Mouse (Mus musculus) midbrain, embryonic 12.5 days (tissue): ENCODE data around the gene Ctnna3. TPM values are rescaled to one million over a fixed set of nuclear protein-coding genes. Genes with fewer than 3 reads are reported as not detected.
"Not testable (repeated sequence)": the region's sequence is repeated elsewhere in the genome, so short reads cannot be mapped to it uniquely, and the experiment has no call there.

ENCODE experiments used
- ATAC-seq: fragments of 200-750 bp; cut with Nextera tagmentation; 2 replicates; pipeline ENCODE4 v1.8.0; 2017; ENCODE audit warnings: low read depth, moderate TSS enrichment, moderate library complexity; ENCODE audit not compliant: low FRiP score
- H3K27ac ChIP-seq: fragments of 300-500 bp; sonication (generic); replicated peaks from 2 replicates; pipeline ENCODE4 v1.5.1; 2016; ENCODE audit warnings: mild to moderate bottlenecking
- H3K27me3 ChIP-seq: fragments of 300-500 bp; sonication (generic); 2 replicates; pipeline ENCODE4 v1.6.1; 2016; ENCODE audit warnings: mild to moderate bottlenecking
- H3K36me3 ChIP-seq: fragments of 300-500 bp; sonication (generic); 2 replicates; pipeline ENCODE4 v1.6.1; 2016
- H3K4me1 ChIP-seq: fragments of 300-500 bp; sonication (generic); 2 replicates; pipeline ENCODE4 v1.6.1; 2016
- H3K4me2 ChIP-seq: fragments of 300-500 bp; sonication (generic); replicated peaks from 2 replicates; pipeline ENCODE4 v1.6.1; 2016; ENCODE audit warnings: mild to moderate bottlenecking, moderate library complexity
- H3K4me3 ChIP-seq: fragments of 300-500 bp; sonication (generic); 2 replicates; pipeline ENCODE4 v1.5.1; 2016; ENCODE audit warnings: mild to moderate bottlenecking
- H3K9ac ChIP-seq: fragments of 300-500 bp; sonication (generic); replicated peaks from 2 replicates; pipeline ENCODE4 v1.6.1; 2016; ENCODE audit warnings: mild to moderate bottlenecking, moderate library complexity
- H3K9me3 ChIP-seq: fragments of 300-500 bp; sonication (generic); 2 replicates; pipeline ENCODE4 v1.6.1; 2016; ENCODE audit warnings: mild to moderate bottlenecking
- WGBS: fragments of 180-500 bp; shearing (Covaris S2); methylation state at CpG from one replicate; pipeline ENCODE4 v1.1.7; 2016; 5-methylcytosine and 5-hydroxymethylcytosine counted together
- polyA plus RNA-seq: library from polyadenylated mRNA; unstranded; fragments of >200 nt; fragmentation: Nextera tagmentation; extraction: Ambion mirVana; gene quantifications from 2 replicates; pipeline ENCODE4 v1.2.1, GENCODE M21; 2016

Gene Ctnna3
- 0.07 TPM in 1 of 2 replicates, not detected in the other for polyA plus RNA-seq

DNA sequence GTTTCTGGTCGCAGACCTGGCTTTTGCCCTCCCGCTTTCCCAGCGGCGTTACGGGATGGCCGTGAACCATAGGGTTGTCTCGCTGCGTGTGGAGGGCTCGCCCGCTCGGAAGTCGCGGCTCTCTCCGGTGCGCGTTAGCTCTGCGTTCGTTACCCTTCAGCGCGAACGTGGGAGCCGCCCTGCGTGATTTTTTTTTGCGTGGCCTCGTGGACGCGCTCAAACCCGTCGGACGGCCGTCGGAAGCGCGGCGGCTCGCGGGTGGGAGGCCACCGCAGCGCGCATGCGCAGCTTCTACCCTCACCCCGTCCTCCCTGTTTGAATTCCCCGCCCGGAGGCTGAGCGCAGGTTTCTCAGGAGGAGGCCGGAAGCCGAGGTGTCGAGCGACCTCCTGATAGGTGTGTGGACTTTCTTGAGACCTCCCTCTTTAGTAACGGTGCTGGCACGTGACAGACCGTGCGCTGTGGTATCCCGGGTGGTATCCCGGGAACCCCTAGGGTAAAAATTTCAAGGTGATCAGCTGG lies at the start of gene Ctnna3:
Gene Ctnna3 (plus strand): TSS at position 314 of the 521 bp plus-strand sequence.
- no peaks in the 10 kb centered on the region for H3K27me3 ChIP-seq
- H3K27ac ChIP-seq, result peak within 1 kb of the TSS; percentile 69
- peak within 1 kb of the TSS; percentile 69 for H3K4me2 ChIP-seq
- H3K4me3 ChIP-seq, result peak within 1 kb of the TSS; percentile 79
- under 1% methylated on average over 55 of the region's 55 CpGs for WGBS
- no peaks in the 10 kb centered on the region for H3K4me1 ChIP-seq
- peak within 1 kb of the TSS; percentile 57 for H3K9ac ChIP-seq
- ATAC-seq, result peak; percentile 96
- H3K36me3 ChIP-seq, result no peaks in the 10 kb centered on the region
- H3K9me3 ChIP-seq, result no peaks in the 10 kb centered on the region

GRCm38 (mm10) chr10:63381498-63382280 lies 48.2 kb upstream of the Ctnna3 start, which contains the start of gene Sirt1:
TSS of gene Sirt1 (minus strand) at chr10:63381704.
- Histone ChIP-seq H3K27me3 (peaks cover 24% of the 10 kb centered on the region), H3K27ac (no peak within 1 kb of the TSS), H3K4me1 (peaks cover 7% of the 10 kb centered on the region), H3K9me3 (no peaks in the 10 kb centered on the region), H3K36me3 (no peaks in the 10 kb centered on the region), H3K4me2 (peak within 1 kb of the TSS; percentile 91), H3K4me3 (peak within 1 kb of the TSS; percentile 56), H3K9ac (peak within 1 kb of the TSS; percentile 65)
- WGBS, result 7% methylated on average over 24 of the region's 24 CpGs
- ATAC-seq, result no peak

DNA sequence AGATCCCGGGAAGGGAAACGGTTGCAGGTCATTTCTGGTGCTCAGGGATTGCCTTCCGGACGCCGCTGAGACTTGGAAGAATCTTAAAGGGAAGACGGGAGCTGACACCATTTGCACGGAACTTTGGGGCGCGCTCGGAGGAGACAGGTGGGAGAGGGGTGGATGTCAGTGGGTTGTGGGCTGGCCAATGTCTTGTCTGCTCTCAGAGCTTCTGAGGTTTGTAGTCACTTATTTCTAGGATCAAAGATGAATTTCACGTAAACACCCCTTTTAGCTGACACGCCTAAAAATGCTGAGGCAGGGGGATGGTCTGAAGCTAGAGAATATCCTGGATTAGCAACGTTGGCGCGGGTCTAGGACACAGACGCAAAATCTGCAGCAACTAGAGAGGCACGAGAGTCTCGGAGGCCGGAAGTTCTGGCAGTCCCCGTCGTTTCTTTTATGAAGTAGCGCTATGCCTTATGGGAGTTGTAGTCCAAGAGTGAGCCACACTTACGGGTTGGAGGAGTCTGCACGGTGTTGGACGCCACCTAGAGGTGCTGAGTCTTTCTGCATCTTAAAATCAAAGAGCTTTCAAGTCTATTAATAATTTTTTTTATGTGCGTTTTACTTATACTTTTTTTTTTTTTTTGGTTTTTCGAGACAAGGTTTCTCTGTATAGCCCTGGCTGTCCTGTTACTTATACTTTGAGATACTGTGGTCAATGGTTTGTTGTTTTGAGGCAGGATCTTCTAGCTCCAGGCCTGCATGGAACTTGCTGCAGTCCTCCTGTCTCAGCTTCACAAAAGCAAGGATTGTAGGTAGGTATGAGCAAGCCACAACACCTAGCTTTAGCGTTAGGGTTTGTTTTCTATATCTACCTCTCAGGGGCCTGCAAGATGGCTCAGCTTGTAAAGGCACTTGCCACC lies 47.3 kb upstream of the Ctnna3 start, which contains the start of gene Dnajc12:
Gene Dnajc12 (plus strand): TSS at position 72 of the 908 bp plus-strand sequence.
- Histone ChIP-seq H3K4me3 (peak within 1 kb of the TSS; percentile 56), H3K27ac (no peak within 1 kb of the TSS)

GRCm38 (mm10) chr10:63385897-63386296 lies 44.0 kb upstream of the Ctnna3 start:
- peak overlapping the region; percentile 71 for H3K4me2 ChIP-seq
- H3K9ac ChIP-seq, H3K27ac ChIP-seq, ATAC-seq, H3K4me1 ChIP-seq, H3K9me3 ChIP-seq, H3K36me3 ChIP-seq: not testable (repeated sequence)
- peaks cover 12% of the 10 kb centered on the region for H3K27me3 ChIP-seq
- 28% methylated on average over 5 of the region's 5 CpGs for WGBS
- H3K4me3 ChIP-seq, result peak overlapping the region; percentile 59

More for the DNA sequence above, 47.3 kb upstream of the Ctnna3 start, which contains the start of gene Dnajc12:
- Histone ChIP-seq H3K36me3 (no peaks in the 10 kb centered on the region), H3K9me3 (no peaks in the 10 kb centered on the region), H3K4me1 (peaks cover 7% of the 10 kb centered on the region), H3K4me2 (peak within 1 kb of the TSS; percentile 91), H3K9ac (peak within 1 kb of the TSS; percentile 65), H3K27me3 (peaks cover 24% of the 10 kb centered on the region)
- ATAC-seq, result peak; percentile 93
- WGBS, result under 1% methylated on average over 28 of the region's 28 CpGs

DNA sequence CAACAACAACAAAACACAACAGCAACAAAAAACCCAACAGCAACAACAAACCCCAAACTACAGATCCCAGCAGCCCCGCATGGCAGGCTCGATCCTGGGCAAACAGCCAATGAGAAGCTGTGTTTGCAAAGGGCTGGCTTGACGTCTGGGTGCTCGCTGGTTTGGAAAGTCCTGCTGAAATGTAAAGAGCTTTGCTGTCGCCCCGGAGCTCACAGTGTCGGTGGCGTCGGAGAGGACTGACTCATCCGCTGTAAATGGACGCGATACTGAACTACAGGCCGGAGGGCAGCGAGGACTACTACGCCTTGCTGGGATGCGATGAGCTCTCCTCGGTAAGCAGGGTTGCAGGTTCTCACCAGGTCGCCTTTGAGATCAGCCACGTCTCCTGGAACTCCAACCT lies 43.5 kb upstream of the Ctnna3 start:
- peak overlapping the region; percentile 71 for H3K4me2 ChIP-seq
- H3K27ac ChIP-seq, result peak overlapping the region; percentile 31; the same call in 1 of the 2 replicates
- H3K4me3 ChIP-seq, result peak overlapping the region; percentile 59
- peaks cover 6% of the 10 kb centered on the region for H3K4me1 ChIP-seq
- H3K36me3 ChIP-seq, result no peaks in the 10 kb centered on the region
- H3K9ac ChIP-seq, result peak overlapping the region; percentile 41
- peak; percentile 75 for ATAC-seq
- H3K27me3 ChIP-seq, result peaks cover 6% of the 10 kb centered on the region
- H3K9me3 ChIP-seq, result no peaks in the 10 kb centered on the region
- WGBS, result under 1% methylated on average over 19 of the region's 19 CpGs

DNA sequence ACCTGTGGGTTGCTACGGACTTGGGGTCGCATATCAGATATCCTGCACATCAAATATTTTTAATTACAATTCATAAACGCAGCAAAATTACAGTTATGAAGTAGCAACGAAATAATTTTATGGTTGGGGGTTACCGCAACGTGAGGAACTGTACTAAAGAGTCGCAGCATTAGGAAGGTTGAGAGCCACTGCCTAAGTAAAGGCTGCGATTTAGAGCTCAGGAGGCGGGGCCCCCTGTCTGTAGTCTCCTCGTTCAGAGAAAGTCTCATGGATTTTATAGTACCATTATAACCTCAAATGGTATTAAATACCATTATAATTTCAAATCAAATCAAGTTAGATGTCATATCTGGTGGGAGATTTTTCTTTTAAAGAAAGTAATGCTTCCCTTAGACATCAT lies 42.9 kb upstream of the Ctnna3 start:
- no peaks in the 10 kb centered on the region for H3K9me3 ChIP-seq
- WGBS, result 3% methylated on average over 10 of the region's 10 CpGs
- H3K27me3 ChIP-seq, result peaks cover under 1% of the 10 kb centered on the region; the same call in 1 of the 2 replicates

DNA sequence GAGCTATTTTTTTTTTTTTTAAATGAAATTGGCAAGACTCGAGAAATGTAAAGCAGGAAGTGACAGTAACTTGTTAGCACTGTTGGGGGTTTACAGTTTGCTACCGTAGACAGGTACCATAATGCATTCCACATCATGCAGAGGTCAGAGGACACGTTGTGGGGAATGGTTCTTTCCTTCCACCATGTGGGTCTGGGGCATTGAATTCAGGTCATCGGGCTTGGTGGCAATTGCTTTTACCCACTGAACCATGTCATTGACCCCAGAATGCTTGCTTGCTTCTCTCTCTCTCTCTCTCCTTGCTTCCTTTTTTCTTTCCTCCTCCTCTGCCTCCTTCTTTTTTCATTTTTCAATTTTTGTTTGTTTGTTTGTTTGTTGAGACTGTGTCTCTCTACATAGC lies 41.0 kb upstream of the Ctnna3 start:
- H3K9ac ChIP-seq, result no peak overlapping the region
- WGBS, result 57% methylated on average over 4 of the region's 4 CpGs
- H3K4me1 ChIP-seq, result no peaks in the 10 kb centered on the region
- no peak overlapping the region for H3K4me2 ChIP-seq
- no peak overlapping the region for H3K27ac ChIP-seq
- no peaks in the 10 kb centered on the region for H3K36me3 ChIP-seq
- no peaks in the 10 kb centered on the region for H3K9me3 ChIP-seq
- ATAC-seq, result no peak
- no peak overlapping the region for H3K4me3 ChIP-seq
- H3K27me3 ChIP-seq, result no peaks in the 10 kb centered on the region

More for the DNA sequence above, 42.9 kb upstream of the Ctnna3 start:
- H3K4me2 ChIP-seq, result peak overlapping the region; percentile 71
- H3K27ac ChIP-seq, result peak overlapping the region; percentile 31; the same call in 1 of the 2 replicates
- peak overlapping the region; percentile 41 for H3K9ac ChIP-seq
- peaks cover under 1% of the 10 kb centered on the region; the same call in 1 of the 2 replicates for H3K4me1 ChIP-seq
- ATAC-seq, result no peak
- no peaks in the 10 kb centered on the region for H3K36me3 ChIP-seq
- peak overlapping the region; percentile 59 for H3K4me3 ChIP-seq

DNA sequence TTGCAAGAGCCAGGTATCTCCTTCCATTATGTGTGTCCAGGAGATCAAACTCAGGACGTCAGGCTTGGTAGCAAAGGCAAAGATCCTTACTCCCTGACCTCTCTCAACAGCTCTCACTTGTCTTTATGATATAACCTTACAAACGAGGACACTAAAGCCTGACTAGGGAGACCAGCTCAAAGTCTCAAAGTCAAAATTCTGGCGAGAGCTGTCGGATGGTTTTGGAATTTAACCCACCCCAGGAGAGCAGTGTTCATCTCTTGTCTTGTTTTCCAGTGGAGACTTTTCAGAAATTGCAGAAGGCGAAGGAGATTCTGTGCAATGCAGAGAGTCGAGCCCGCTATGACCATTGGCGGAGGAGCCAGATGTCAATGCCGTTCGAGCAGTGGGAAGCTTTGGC lies 32.9 kb upstream of the Ctnna3 start:
- 94% methylated on average over 10 of the region's 10 CpGs for WGBS
- Histone ChIP-seq H3K27ac (no peak overlapping the region), H3K4me1 (no peaks in the 10 kb centered on the region), H3K9me3 (no peaks in the 10 kb centered on the region), H3K4me2 (no peak overlapping the region), H3K36me3 (no peaks in the 10 kb centered on the region), H3K27me3 (no peaks in the 10 kb centered on the region), H3K4me3 (no peak overlapping the region), H3K9ac (no peak overlapping the region)
- no peak for ATAC-seq

- no peaks in the 10 kb centered on the region for H3K9me3 ChIP-seq
- no peak overlapping the region for H3K4me2 ChIP-seq
- no peak overlapping the region for H3K9ac ChIP-seq
- no peak overlapping the region for H3K27ac ChIP-seq
- H3K27me3 ChIP-seq, result no peaks in the 10 kb centered on the region
- no peaks in the 10 kb centered on the region for H3K4me1 ChIP-seq
- 90% methylated on average over 5 of the region's 5 CpGs for WGBS
- no peak overlapping the region for H3K4me3 ChIP-seq
- no peaks in the 10 kb centered on the region for H3K36me3 ChIP-seq
- no peak for ATAC-seq
Observed at GRCm38 (mm10) chr10:63402731-63403504, 27.0 kb upstream of the Ctnna3 start.

- H3K27me3 ChIP-seq, result no peaks in the 10 kb centered on the region
- no peak overlapping the region for H3K4me2 ChIP-seq
- H3K9ac ChIP-seq, result no peak overlapping the region
- no peak overlapping the region for H3K4me3 ChIP-seq
- no peak overlapping the region for H3K27ac ChIP-seq
- no peak for ATAC-seq
- H3K36me3 ChIP-seq, result no peaks in the 10 kb centered on the region
- 67% methylated on average over 2 of the region's 2 CpGs for WGBS
- no peaks in the 10 kb centered on the region for H3K4me1 ChIP-seq
- H3K9me3 ChIP-seq, result no peaks in the 10 kb centered on the region
Observed at GRCm38 (mm10) chr10:63403636-63404035, 26.3 kb upstream of the Ctnna3 start.
